Comparison of ENCODE assay signal across 11 mouse cellular contexts in genomic region chr10:83836351-83836750, GRCm38 (mm10).
DNase-seq lines count a peak whose midpoint lies in the region; ATAC-seq lines count a peak whose summit lies in the region.
"Had no signal": no experiment of that assay in that cellular context is flagged by ENCODE, and none has a peak within 500 bp of the region (broad histone marks: within the 10 kb centered on the region; RNA-seq: fewer than 3 reads in every experiment).

No protein-coding gene starts in this region.

- no peak overlapping the region for H3K4me3 ChIP-seq in heart, embryonic 13.5 days
- no peak overlapping the region for H3K4me3 ChIP-seq in limb, embryonic 13.5 days
- no peak overlapping the region for H3K4me3 ChIP-seq in limb, embryonic 10.5 days
- H3K4me3 ChIP-seq in stomach, embryonic 16.5 days (replicated peaks; ENCODE audit: low read length), result no peak overlapping the region
- no peak overlapping the region for H3K4me3 ChIP-seq in hindbrain, embryonic 16.5 days (ENCODE audit: low read length)
- H3K4me3 ChIP-seq: forebrain, embryonic 15.5 days; myocyte had no signal

- H3K9ac ChIP-seq in heart, embryonic 13.5 days, result no peak overlapping the region
- no peak overlapping the region for H3K9ac ChIP-seq in limb, embryonic 13.5 days
- no peak overlapping the region for H3K9ac ChIP-seq in stomach, embryonic 16.5 days (ENCODE audit: low read length)
- no peak overlapping the region for H3K9ac ChIP-seq in hindbrain, embryonic 16.5 days (ENCODE audit: low read depth, low read length)
- H3K9ac ChIP-seq: forebrain, embryonic 15.5 days; liver, postnatal 0 days had no signal

- 58% methylated on average over 5 of the region's 5 CpGs for WGBS in heart, embryonic 13.5 days
- WGBS in limb, embryonic 13.5 days, result 76% methylated on average over 5 of the region's 5 CpGs
- 85% methylated on average over 5 of the region's 5 CpGs for WGBS in limb, embryonic 10.5 days
- 40% methylated on average over 5 of the region's 5 CpGs for WGBS in stomach, embryonic 16.5 days
- whole genome bisulfite sequencing in hindbrain, embryonic 16.5 days, result 78% methylated on average over 5 of the region's 5 CpGs

- H3K4me2 ChIP-seq in heart, embryonic 13.5 days, result no peak overlapping the region
- H3K4me2 ChIP-seq in limb, embryonic 13.5 days (replicated peaks), result no peak overlapping the region
- H3K4me2 ChIP-seq in stomach, embryonic 16.5 days (ENCODE audit: low read depth, low read length), result no peak overlapping the region
- H3K4me2 ChIP-seq in hindbrain, embryonic 16.5 days (ENCODE audit: low read length), result no peak overlapping the region
- H3K4me2 ChIP-seq: forebrain, embryonic 15.5 days had no signal

- H3K36me3 ChIP-seq in heart, embryonic 13.5 days, result no peaks in the 10 kb centered on the region
- no peaks in the 10 kb centered on the region for H3K36me3 ChIP-seq in limb, embryonic 13.5 days
- no peaks in the 10 kb centered on the region for H3K36me3 ChIP-seq in limb, embryonic 10.5 days
- no peaks in the 10 kb centered on the region for H3K36me3 ChIP-seq in stomach, embryonic 16.5 days (ENCODE audit: control insufficient read depth, insufficient read depth, low read length)
- no peaks in the 10 kb centered on the region for H3K36me3 ChIP-seq in hindbrain, embryonic 16.5 days (ENCODE audit: control insufficient read depth, insufficient read depth, low read length)
- H3K36me3 ChIP-seq: forebrain, embryonic 15.5 days had no signal

- peaks cover 14% of the 10 kb centered on the region for H3K4me1 ChIP-seq in heart, embryonic 13.5 days
- H3K4me1 ChIP-seq in limb, embryonic 13.5 days, result no peaks in the 10 kb centered on the region
- H3K4me1 ChIP-seq in limb, embryonic 10.5 days, result 0 out of 2 replicates have a peak, but pooled peaks cover 2% of the 10 kb centered on the region
- no peaks in the 10 kb centered on the region; the same call in 1 of the 2 replicates for H3K4me1 ChIP-seq in stomach, embryonic 16.5 days (ENCODE audit: control insufficient read depth, insufficient read depth, low read length)
- H3K4me1 ChIP-seq in hindbrain, embryonic 16.5 days (ENCODE audit: control insufficient read depth, insufficient read depth, low read depth, low read length), result no peaks in the 10 kb centered on the region
- H3K4me1 ChIP-seq: forebrain, embryonic 15.5 days had no signal

- no peaks in the 10 kb centered on the region for H3K27me3 ChIP-seq in heart, embryonic 13.5 days (replicated peaks)
- H3K27me3 ChIP-seq in limb, embryonic 13.5 days, result no peaks in the 10 kb centered on the region
- no peaks in the 10 kb centered on the region for H3K27me3 ChIP-seq in limb, embryonic 10.5 days (ENCODE audit: low read depth, poor library complexity, severe bottlenecking)
- H3K27me3 ChIP-seq in stomach, embryonic 16.5 days (ENCODE audit: control insufficient read depth, insufficient read depth, low read length), result no peaks in the 10 kb centered on the region
- H3K27me3 ChIP-seq in hindbrain, embryonic 16.5 days (replicated peaks; ENCODE audit: control insufficient read depth, insufficient read depth, low read length), result no peaks in the 10 kb centered on the region
- H3K27me3 ChIP-seq: forebrain, embryonic 15.5 days had no signal

- DNase-seq in heart, postnatal 10 days, result no peak
- no peak for DNase-seq in limb, embryonic 10.5 days (ENCODE audit: low spot score)
- peak; percentile 7 to 24 for DNase-seq in left cerebral cortex, adult 8-10 months (ENCODE audit: low spot score in 2 of 2)
- no peak for DNase-seq in thymus, postnatal 10 days (ENCODE audit: low spot score in 2 of 2)
- DNase-seq: liver, postnatal 0 days had no signal

- no peak for ATAC-seq in heart, embryonic 13.5 days (ENCODE audit: extremely low read depth, insufficient number of reproducible peaks, low FRiP score, low TSS enrichment)
- no peak for ATAC-seq in limb, embryonic 13.5 days (ENCODE audit: low FRiP score, low read depth)
- no peak for ATAC-seq in stomach, embryonic 16.5 days (ENCODE audit: insufficient read depth, low FRiP score)
- ATAC-seq in hindbrain, embryonic 16.5 days, result no peak
- ATAC-seq: forebrain, embryonic 15.5 days; liver, postnatal 0 days had no signal

- H3K9me3 ChIP-seq in heart, embryonic 13.5 days, result no peaks in the 10 kb centered on the region
- H3K9me3 ChIP-seq in limb, embryonic 13.5 days, result no peaks in the 10 kb centered on the region
- no peaks in the 10 kb centered on the region for H3K9me3 ChIP-seq in limb, embryonic 10.5 days (replicated peaks)
- H3K9me3 ChIP-seq in stomach, embryonic 16.5 days (replicated peaks; ENCODE audit: control insufficient read depth, low read length), result no peaks in the 10 kb centered on the region
- H3K9me3 ChIP-seq in hindbrain, embryonic 16.5 days (ENCODE audit: control insufficient read depth, low read length), result no peaks in the 10 kb centered on the region
- H3K9me3 ChIP-seq: forebrain, embryonic 15.5 days had no signal

- intact Hi-C loops in heart, postnatal 10 days (cut with DNase I), result no loop called here

- peak overlapping the region; percentile 32; the same call in 1 of the 2 replicates for H3K27ac ChIP-seq in heart, embryonic 13.5 days (replicated peaks)
- H3K27ac ChIP-seq in limb, embryonic 13.5 days, result 0 out of 2 replicates have a peak overlapping the region, but pooled peaks have one; percentile 28
- no peak overlapping the region for H3K27ac ChIP-seq in limb, embryonic 10.5 days
- H3K27ac ChIP-seq in stomach, embryonic 16.5 days (ENCODE audit: low read length), result 0 out of 2 replicates have a peak overlapping the region, but pooled peaks have one; percentile 6
- no peak overlapping the region for H3K27ac ChIP-seq in hindbrain, embryonic 16.5 days (ENCODE audit: low read depth, low read length)
- H3K27ac ChIP-seq: forebrain, embryonic 15.5 days had no signal

Comparison
In these comparisons a context has a peak if more than half of its experiments do, and no peak if none do; other contexts are left out.
1. H3K27ac ChIP-seq: peak in heart, embryonic 13.5 days (single experiment), limb, embryonic 13.5 days (single experiment) and stomach, embryonic 16.5 days (single experiment); none in limb, embryonic 10.5 days (single experiment) and hindbrain, embryonic 16.5 days (single experiment).
2. DNase-seq: peak in left cerebral cortex, adult 8-10 months (2 of 2); none in heart, postnatal 10 days (0 of 2), limb, embryonic 10.5 days (single experiment) and thymus, postnatal 10 days (0 of 2).